Mouse (Mus musculus) kidney, adult 2 months (tissue): ENCODE measurements around the gene Casr. TPM values are rescaled to one million over a fixed set of nuclear protein-coding genes. Genes with fewer than 3 reads are reported as not detected.

Source experiments
- DNase-seq: peaks from one replicate; pipeline ENCODE4 v3.0.0; 2021
- H3K27ac ChIP-seq: fragments of 200-500 bp; 2 replicates; pipeline ENCODE4 v1.5.1; 2012; ENCODE audit warnings: low read depth, low read length, control low read depth, inconsistent platforms; ENCODE audit not compliant: insufficient read depth
- H3K27me3 ChIP-seq: fragments of 200-500 bp; replicated peaks from 2 replicates; pipeline ENCODE4 v1.6.1; 2012; ENCODE audit warnings: mild to moderate bottlenecking, moderate library complexity, low read length, inconsistent platforms; ENCODE audit not compliant: control insufficient read depth, insufficient read depth
- H3K36me3 ChIP-seq: fragments of 200-500 bp; 2 replicates; pipeline ENCODE4 v1.6.1; 2012; ENCODE audit warnings: mild to moderate bottlenecking, moderate library complexity, low read length, inconsistent platforms; ENCODE audit not compliant: control insufficient read depth, insufficient read depth
- H3K4me1 ChIP-seq: fragments of 200-500 bp; 2 replicates; pipeline ENCODE4 v1.6.1; 2011; ENCODE audit warnings: low read length; ENCODE audit not compliant: control insufficient read depth, insufficient read depth
- H3K4me3 ChIP-seq: fragments of 200-500 bp; 2 replicates; pipeline ENCODE4 v1.5.1; 2011; ENCODE audit warnings: mild to moderate bottlenecking, low read depth, low read length, control low read depth; ENCODE audit not compliant: insufficient read depth
- CTCF ChIP-seq: fragments of 200-500 bp; conservative IDR thresholded peaks from 2 replicates; pipeline ENCODE4 v1.5.1; 2011; ENCODE audit warnings: low read depth, mild to moderate bottlenecking, control low read depth, low read length, moderate library complexity, mixed read lengths; ENCODE audit not compliant: insufficient read depth, insufficient read length
- POLR2A ChIP-seq: fragments of 200-500 bp; IDR thresholded peaks from one replicate; pipeline ENCODE4 v1.6.1; 2011; ENCODE audit warnings: low read depth, low read length, control low read depth
- WGBS: fragments of 180-500 bp; shearing (Covaris S2); methylation state at CpG from one replicate; pipeline ENCODE4 v1.1.7; 2018; 5-methylcytosine and 5-hydroxymethylcytosine counted together
- polyA plus RNA-seq: library from polyadenylated mRNA; depleted of rRNA; stranded (reverse); fragments of >200 nt; gene quantifications from 2 replicates; pipeline ENCODE4 v1.2.3, GENCODE M21; 2012

The Casr gene
- polyA plus RNA-seq, 1 experiment = 17.6 TPM

- no peak overlapping the region for H3K27ac ChIP-seq
- no peak for DNase-seq
- no peaks in the 10 kb centered on the region for H3K27me3 ChIP-seq
- no peak overlapping the region for H3K4me3 ChIP-seq
- WGBS = 58% methylated on average over 8 of the region's 8 CpGs
- H3K36me3 ChIP-seq = no peaks in the 10 kb centered on the region
- no peaks in the 10 kb centered on the region for H3K4me1 ChIP-seq
- TF ChIP-seq CTCF (no peak), POLR2A (no peak)
Measured at GRCm38 (mm10) chr16:36571942-36572341, 10.0 kb upstream of the Casr start.

GRCm38 (mm10) chr16:36559573-36559972, 2.4 kb downstream of the Casr start:
- 70% methylated on average over 6 of the region's 6 CpGs for WGBS
- peak overlapping the region; percentile 21; the same call in 1 of the 2 replicates for H3K4me3 ChIP-seq
- no peaks in the 10 kb centered on the region for H3K36me3 ChIP-seq
- no peaks in the 10 kb centered on the region for H3K4me1 ChIP-seq
- peak overlapping the region; percentile 47 for H3K27ac ChIP-seq
- DNase-seq = no peak
- no peaks in the 10 kb centered on the region for H3K27me3 ChIP-seq
- TF ChIP-seq CTCF (no peak), POLR2A (no peak)

- DNase-seq = no peak
- H3K36me3 ChIP-seq = no peaks in the 10 kb centered on the region
- WGBS = 79% methylated on average over 10 of the region's 10 CpGs
- H3K27me3 ChIP-seq = no peaks in the 10 kb centered on the region
- no peak overlapping the region for H3K4me3 ChIP-seq
- H3K4me1 ChIP-seq = no peaks in the 10 kb centered on the region
- TF ChIP-seq POLR2A = no peak
- no peak for TF ChIP-seq CTCF
- H3K27ac ChIP-seq = no peak overlapping the region
Measured at GRCm38 (mm10) chr16:36555672-36556165, 6.2 kb downstream of the Casr start.

- no peaks in the 10 kb centered on the region for H3K4me1 ChIP-seq
- H3K27me3 ChIP-seq = no peaks in the 10 kb centered on the region
- 94% methylated on average over 3 of the region's 3 CpGs for WGBS
- H3K36me3 ChIP-seq = no peaks in the 10 kb centered on the region
- no peak overlapping the region for H3K4me3 ChIP-seq
- no peak for DNase-seq
- no peak overlapping the region for H3K27ac ChIP-seq
- TF ChIP-seq CTCF (peak; percentile 35), POLR2A (no peak)
Measured at GRCm38 (mm10) chr16:36553624-36554023, 8.3 kb downstream of the Casr start.

GRCm38 (mm10) chr16:36545333-36545732, 16.6 kb downstream of the Casr start:
- Histone ChIP-seq H3K27me3 (no peaks in the 10 kb centered on the region), H3K4me3 (no peak overlapping the region), H3K27ac (no peak overlapping the region), H3K4me1 (peaks cover 13% of the 10 kb centered on the region; the same call in 1 of the 2 replicates), H3K36me3 (no peaks in the 10 kb centered on the region)
- no peak for TF ChIP-seq CTCF
- TF ChIP-seq POLR2A = no peak
- peak; percentile 95 for DNase-seq
- WGBS = 22% methylated on average over 4 of the region's 4 CpGs

GRCm38 (mm10) chr16:36543091-36543490, 18.9 kb downstream of the Casr start:
- H3K4me3 ChIP-seq = no peak overlapping the region
- H3K27ac ChIP-seq = peak overlapping the region; percentile 70
- DNase-seq = peak; percentile 90
- 35% methylated on average over 3 of the region's 3 CpGs for WGBS
- peaks cover 13% of the 10 kb centered on the region; the same call in 1 of the 2 replicates for H3K4me1 ChIP-seq
- no peaks in the 10 kb centered on the region for H3K27me3 ChIP-seq
- no peak for TF ChIP-seq CTCF
- no peak for TF ChIP-seq POLR2A
- no peaks in the 10 kb centered on the region for H3K36me3 ChIP-seq

- H3K36me3 ChIP-seq = no peaks in the 10 kb centered on the region
- 79% methylated on average over 6 of the region's 6 CpGs for WGBS
- no peak for DNase-seq
- no peak overlapping the region for H3K4me3 ChIP-seq
- H3K4me1 ChIP-seq = peaks cover 13% of the 10 kb centered on the region; the same call in 1 of the 2 replicates
- no peak for TF ChIP-seq POLR2A
- no peak for TF ChIP-seq CTCF
- no peak overlapping the region for H3K27ac ChIP-seq
- no peaks in the 10 kb centered on the region for H3K27me3 ChIP-seq
Measured at GRCm38 (mm10) chr16:36540834-36541233, 21.1 kb downstream of the Casr start.

GRCm38 (mm10) chr16:36532981-36533687, 28.8 kb downstream of the Casr start:
- TF ChIP-seq CTCF (no peak), POLR2A (no peak)
- H3K4me3 ChIP-seq = no peak overlapping the region
- no peaks in the 10 kb centered on the region for H3K36me3 ChIP-seq
- 48% methylated on average over 11 of the region's 11 CpGs for WGBS
- H3K4me1 ChIP-seq = no peaks in the 10 kb centered on the region
- DNase-seq = peak; percentile 77
- no peaks in the 10 kb centered on the region for H3K27me3 ChIP-seq
- H3K27ac ChIP-seq = peak overlapping the region; percentile 88
